8 mouse cellular contexts compared by ENCODE assay signal in the genomic region with DNA sequence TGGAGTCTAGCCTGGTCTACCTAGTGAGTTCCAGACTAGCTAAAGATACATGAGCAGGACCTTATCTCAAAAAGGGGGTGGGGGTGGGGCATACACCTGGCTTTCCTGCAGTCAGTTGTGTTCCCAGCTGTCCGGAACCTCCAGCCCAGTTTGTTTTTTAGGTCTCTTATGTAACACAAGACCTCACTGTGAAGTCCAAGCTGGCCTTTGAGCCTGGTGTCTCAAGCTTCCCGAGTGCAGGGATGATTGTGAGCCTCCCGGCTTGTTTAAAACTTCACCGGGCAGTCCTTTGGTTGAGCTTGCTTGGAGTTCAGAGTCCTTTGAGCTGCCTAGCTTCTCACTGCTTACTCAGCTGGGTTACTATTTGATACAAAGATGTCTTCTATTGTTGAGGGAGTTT. TPM values are rescaled to one million over a fixed set of nuclear protein-coding genes. Genes with fewer than 3 reads are reported as not detected.
DNase-seq lines count a peak whose midpoint lies in the region; ATAC-seq and TF ChIP-seq lines count a peak whose summit lies in the region.

No protein-coding gene starts in this region.

- no peak for TF ChIP-seq CTCF in liver, postnatal 0 days (IDR thresholded peaks at IDR 0.05; ENCODE audit: low read depth)

- H3K27ac ChIP-seq in embryonic facial prominence, embryonic 10.5 days (replicated peaks), result no peak overlapping the region
- H3K27ac ChIP-seq in intestine, embryonic 14.5 days (ENCODE audit: low read depth), result no peak overlapping the region
- peak overlapping the region; percentile 98 for H3K27ac ChIP-seq in liver, postnatal 0 days (ENCODE audit: low read depth)

- no peaks in the 10 kb centered on the region for H3K27me3 ChIP-seq in embryonic facial prominence, embryonic 10.5 days (replicated peaks; ENCODE audit: low read depth, poor library complexity, severe bottlenecking)
- H3K27me3 ChIP-seq in intestine, embryonic 14.5 days (replicated peaks; ENCODE audit: control insufficient read depth, insufficient read depth, low read length), result no peaks in the 10 kb centered on the region
- no peaks in the 10 kb centered on the region for H3K27me3 ChIP-seq in liver, postnatal 0 days (ENCODE audit: insufficient read depth, low read length)

- peak; percentile 93 for DNase-seq in heart, adult 11 months
- no peak for DNase-seq in heart, postnatal 25 days (ENCODE audit: low spot score)
- DNase-seq in embryonic facial prominence, embryonic 10.5 days (ENCODE audit: low spot score), result no peak
- DNase-seq in intestine, embryonic 14.5 days (ENCODE audit: low spot score), result no peak
- DNase-seq in liver, postnatal 0 days, result peak; percentile 52
- DNase-seq in layer of hippocampus, adult 9-11 months, result no peak
- no peak for DNase-seq in thymus, postnatal 36 days
- no peak for DNase-seq in layer of hippocampus, adult 18-20 months (ENCODE audit: low spot score in 2 of 2)

- WGBS in embryonic facial prominence, embryonic 10.5 days, result 43% methylated on average over 4 of the region's 4 CpGs
- WGBS in intestine, embryonic 14.5 days, result 12% methylated on average over 4 of the region's 4 CpGs
- WGBS in liver, postnatal 0 days (ENCODE audit: insufficient replicate concordance), result 4% methylated on average over 4 of the region's 4 CpGs

- H3K9me3 ChIP-seq in embryonic facial prominence, embryonic 10.5 days, result no peaks in the 10 kb centered on the region
- no peaks in the 10 kb centered on the region for H3K9me3 ChIP-seq in intestine, embryonic 14.5 days (ENCODE audit: control insufficient read depth, low read length)
- H3K9me3 ChIP-seq in liver, postnatal 0 days (ENCODE audit: low read length), result no peaks in the 10 kb centered on the region

- H3K4me3 ChIP-seq in embryonic facial prominence, embryonic 10.5 days, result peak overlapping the region; percentile 78
- H3K4me3 ChIP-seq in intestine, embryonic 14.5 days (ENCODE audit: low read depth, low read length), result peak overlapping the region; percentile 100
- H3K4me3 ChIP-seq in liver, postnatal 0 days (ENCODE audit: low read depth, low read length), result peak overlapping the region; percentile 82

- H3K9ac ChIP-seq in intestine, embryonic 14.5 days (ENCODE audit: low read length), result peak overlapping the region; percentile 98
- peak overlapping the region; percentile 88 for H3K9ac ChIP-seq in liver, postnatal 0 days (replicated peaks)

- peak overlapping the region; percentile 85 for H3K4me2 ChIP-seq in intestine, embryonic 14.5 days (ENCODE audit: low read length)
- H3K4me2 ChIP-seq in liver, postnatal 0 days (ENCODE audit: low read depth, low read length), result peak overlapping the region; percentile 85

- ATAC-seq in intestine, embryonic 14.5 days (replicated peaks; ENCODE audit: low FRiP score, low TSS enrichment, low read depth), result no peak
- ATAC-seq in liver, postnatal 0 days, result no peak

- TF ChIP-seq EP300 in liver, postnatal 0 days (IDR thresholded peaks at IDR 0.05; ENCODE audit: low read depth), result no peak

- peaks cover 52% of the 10 kb centered on the region for H3K4me1 ChIP-seq in embryonic facial prominence, embryonic 10.5 days
- peaks cover 25% of the 10 kb centered on the region for H3K4me1 ChIP-seq in intestine, embryonic 14.5 days (replicated peaks; ENCODE audit: control insufficient read depth, insufficient read depth, low read length)
- H3K4me1 ChIP-seq in liver, postnatal 0 days (ENCODE audit: insufficient read depth), result peaks cover 21% of the 10 kb centered on the region

- peaks cover 66% of the 10 kb centered on the region for H3K36me3 ChIP-seq in embryonic facial prominence, embryonic 10.5 days (replicated peaks)
- peaks cover 44% of the 10 kb centered on the region for H3K36me3 ChIP-seq in intestine, embryonic 14.5 days (ENCODE audit: control insufficient read depth, insufficient read depth, low read length)
- H3K36me3 ChIP-seq in liver, postnatal 0 days (replicated peaks; ENCODE audit: insufficient read depth, low read length), result peaks cover 51% of the 10 kb centered on the region

- intact Hi-C loops in heart, postnatal 25 days (cut with DNase I), result no loop called here

RNA-seq across cellular contexts. Expression of a gene that starts 3.1 kb away (rescaled TPM):
- total RNA-seq in heart, postnatal 25 days (2021), result 10 to 100 TPM; 22.1 to 27.3 TPM
- polyA plus RNA-seq in embryonic facial prominence, embryonic 10.5 days (2016; fragmentation: Nextera tagmentation; extraction: Ambion mirVana), result 49.4 and 57.3 TPM in 2 replicates
- 50.6 and 54.4 TPM in 2 replicates for polyA plus RNA-seq in intestine, embryonic 14.5 days (2014; fragmentation: Nextera tagmentation; extraction: Ambion mirVana)
- polyA plus RNA-seq in liver, postnatal 0 days (2015; fragmentation: Nextera tagmentation; extraction: Ambion mirVana), result 24.3 and 27.0 TPM in 2 replicates
- 10 to 100 TPM; 43.7 to 44.2 TPM for total RNA-seq in layer of hippocampus, adult 18-20 months (2021)

RNA-seq across cellular contexts. Expression of a gene that starts 29.9 kb away (rescaled TPM):
- total RNA-seq in heart, postnatal 25 days (2021), result 10 to 100 TPM; 66.5 to 77.1 TPM
- polyA plus RNA-seq in embryonic facial prominence, embryonic 10.5 days (2016; fragmentation: Nextera tagmentation; extraction: Ambion mirVana), result 3.4 and 3.7 TPM in 2 replicates
- 15.9 TPM in 2 replicates for polyA plus RNA-seq in intestine, embryonic 14.5 days (2014; fragmentation: Nextera tagmentation; extraction: Ambion mirVana)
- 3.8 and 4.0 TPM in 2 replicates for polyA plus RNA-seq in liver, postnatal 0 days (2015; fragmentation: Nextera tagmentation; extraction: Ambion mirVana)
- total RNA-seq in layer of hippocampus, adult 18-20 months (2021), result 10 to 100 TPM; 54.5 to 59.0 TPM

Comparison
In these comparisons a context has a peak if more than half of its experiments do, and no peak if none do; other contexts are left out.
1. DNase-seq: peak in heart, adult 11 months (single experiment) and liver, postnatal 0 days (single experiment); none in heart, postnatal 25 days (single experiment), embryonic facial prominence, embryonic 10.5 days (single experiment), intestine, embryonic 14.5 days (single experiment), layer of hippocampus, adult 9-11 months (single experiment), thymus, postnatal 36 days (0 of 2) and layer of hippocampus, adult 18-20 months (0 of 2).
2. Peak in every context shown above with its lines, with median percentiles within 50 percentile points of each other: H3K4me3 ChIP-seq.